Mouse (Mus musculus): ENCODE results near the gene Slc35e2. TPM values are rescaled to one million over a fixed set of nuclear protein-coding genes. Genes with fewer than 3 reads are reported as not detected.

Gene Slc35e2
- polyA plus RNA-seq, 1 experiment, result 6.3 TPM

DNA sequence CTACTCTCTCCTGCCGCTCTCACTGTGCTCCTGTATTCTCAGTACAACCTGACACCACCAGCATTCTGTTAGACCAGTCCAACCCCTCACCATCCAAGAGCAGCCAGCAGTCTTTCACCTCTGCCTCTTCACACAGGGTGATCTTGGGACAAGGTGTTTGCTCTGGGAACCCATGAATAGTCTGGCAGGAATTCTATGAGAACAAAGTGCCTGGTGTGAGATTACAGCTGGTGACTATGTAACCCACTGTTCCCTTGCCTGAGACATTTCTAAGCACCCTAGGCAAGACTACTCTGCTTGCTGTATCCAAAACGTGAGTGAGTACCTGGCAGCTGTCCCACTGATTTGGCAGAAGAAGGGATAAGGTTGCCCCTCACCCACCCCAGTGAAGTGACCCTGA is 40.3 kb upstream of the Slc35e2 start:
- TF ChIP-seq MYOD1 (IDR thresholded peaks at IDR 0.05; ENCODE audit: control insufficient read depth, insufficient read length, low read depth) (no peak), MYOG (IDR thresholded peaks at IDR 0.05; ENCODE audit: control insufficient read depth, extremely low read depth, insufficient read length) (no peak), CTCF (IDR thresholded peaks at IDR 0.05; ENCODE audit: control insufficient read depth, insufficient read depth, insufficient read length) (no peak), MAX (IDR thresholded peaks at IDR 0.05) (no peak), CEBPB (IDR thresholded peaks at IDR 0.05; ENCODE audit: low read depth) (no peak), FOSL1 (IDR thresholded peaks at IDR 0.05; ENCODE audit: insufficient read depth, low read length, poor library complexity, severe bottlenecking) (no peak), USF1 (IDR thresholded peaks at IDR 0.05; ENCODE audit: low read depth) (no peak)
- peaks cover 53% of the 10 kb centered on the region for H3K36me3 ChIP-seq (ENCODE audit: control insufficient read depth, insufficient read depth)

DNA sequence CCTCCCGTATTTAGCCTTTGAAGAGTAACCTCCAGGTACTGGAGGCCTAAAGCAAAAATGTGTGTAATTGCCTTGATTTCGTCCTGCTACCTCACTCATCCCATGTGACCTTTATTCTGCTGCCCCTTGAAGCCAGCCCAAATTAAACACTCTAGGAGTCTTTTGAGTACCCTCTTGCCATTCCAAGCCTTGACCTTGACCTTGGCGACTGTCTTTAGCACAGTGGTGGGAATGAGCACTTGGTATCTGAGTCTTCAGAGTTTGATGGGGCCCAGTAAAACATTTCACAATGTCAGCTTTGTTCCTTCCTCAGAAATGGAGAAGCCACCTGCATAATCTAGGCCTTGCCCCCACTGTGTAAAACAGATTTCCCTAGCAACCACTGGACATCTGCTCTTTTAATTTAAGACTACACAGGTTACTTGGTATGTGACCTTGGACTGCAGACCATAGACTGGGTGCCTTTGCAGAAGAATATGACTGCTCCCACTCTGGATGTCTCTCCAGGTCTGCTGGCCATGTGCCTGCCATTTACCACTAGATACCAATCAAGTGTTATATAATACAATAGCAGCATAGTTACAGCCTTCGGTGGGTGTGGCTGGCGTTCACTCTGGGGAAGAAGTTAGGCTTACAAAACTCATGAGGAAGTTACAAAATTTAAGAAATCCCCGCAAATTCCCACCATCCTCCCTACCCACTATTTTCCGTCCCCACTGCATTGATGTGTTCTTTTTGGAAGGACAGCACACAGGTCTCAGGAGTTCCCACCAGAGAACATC is 39.4 kb upstream of the Slc35e2 start, which contains the start of gene Nadk:
Nadk (plus strand) TSS at position 718 of the 782 bp plus-strand sequence.
- H3K79me3 ChIP-seq (ENCODE audit: low read depth), result peaks cover 27% of the 10 kb centered on the region

More for the DNA sequence above, 40.3 kb upstream of the Slc35e2 start:
- Histone ChIP-seq H3K79me2 (ENCODE audit: control insufficient read depth, insufficient read depth) (peaks cover 31% of the 10 kb centered on the region), H3K4me3 (ENCODE audit: insufficient read depth, poor library complexity, severe bottlenecking) (no peak overlapping the region), H3K79me3 (ENCODE audit: low read depth) (peaks cover 17% of the 10 kb centered on the region), H3K27me3 (ENCODE audit: control insufficient read depth, insufficient read depth, insufficient read length) (no peaks in the 10 kb centered on the region), H3ac (ENCODE audit: control insufficient read depth, insufficient read length, low read depth) (no peak overlapping the region)

DNA sequence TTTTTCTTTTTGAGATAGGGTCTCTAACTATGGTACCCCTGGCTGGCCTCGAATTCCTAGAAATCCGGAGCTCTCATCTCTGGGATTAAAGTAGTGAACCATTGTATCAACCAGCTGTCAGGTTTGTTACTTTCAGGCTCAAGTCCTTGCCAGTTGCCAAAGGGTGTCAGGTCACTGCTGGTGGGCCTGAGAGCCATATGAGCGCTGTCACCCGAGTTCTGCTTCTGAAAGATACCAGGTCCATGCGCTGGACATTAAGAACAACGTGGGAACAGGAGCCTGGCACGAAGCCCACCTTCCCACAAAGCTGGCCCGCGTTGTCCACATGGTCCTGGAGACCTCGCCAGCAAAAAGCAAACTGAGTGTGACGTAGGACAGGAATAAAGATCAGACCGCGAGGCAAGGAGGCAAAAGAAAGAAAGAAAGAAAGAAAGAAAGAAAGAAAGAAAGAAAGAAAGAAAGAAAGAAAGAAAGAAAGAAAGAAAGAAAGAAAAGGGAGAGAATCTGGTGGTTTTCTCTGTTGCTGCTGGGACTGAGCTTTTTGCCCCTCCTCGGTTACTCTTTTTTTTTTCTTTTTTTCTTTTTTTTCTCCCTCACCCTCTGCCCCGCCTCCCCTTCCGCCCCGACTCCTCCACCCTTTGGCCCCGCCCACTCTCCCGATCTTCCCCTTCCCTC is 38.4 kb upstream of the Slc35e2 start:
- Histone ChIP-seq H3K36me3 (ENCODE audit: control insufficient read depth, insufficient read depth) (peaks cover 44% of the 10 kb centered on the region), H3K79me3 (ENCODE audit: low read depth) (peaks cover 37% of the 10 kb centered on the region), H3ac (ENCODE audit: control insufficient read depth, insufficient read length, low read depth) (peak overlapping the region; percentile 49), H3K79me2 (ENCODE audit: control insufficient read depth, insufficient read depth) (peaks cover 45% of the 10 kb centered on the region), H3K4me3 (ENCODE audit: insufficient read depth, poor library complexity, severe bottlenecking) (peak overlapping the region; percentile 21), H3K27me3 (ENCODE audit: control insufficient read depth, insufficient read depth, insufficient read length) (no peaks in the 10 kb centered on the region)
- no peak for TF ChIP-seq FOSL1 (IDR thresholded peaks at IDR 0.05; ENCODE audit: insufficient read depth, low read length, poor library complexity, severe bottlenecking)
- TF ChIP-seq MAX (IDR thresholded peaks at IDR 0.05), result peak; percentile 63

More for the DNA sequence above, 39.4 kb upstream of the Slc35e2 start, which contains the start of gene Nadk:
- no peak for TF ChIP-seq CEBPB (IDR thresholded peaks at IDR 0.05; ENCODE audit: low read depth)
- TF ChIP-seq USF1 (IDR thresholded peaks at IDR 0.05; ENCODE audit: low read depth), result no peak
- TF ChIP-seq CTCF (IDR thresholded peaks at IDR 0.05; ENCODE audit: control insufficient read depth, insufficient read depth, insufficient read length), result no peak
- no peak for TF ChIP-seq FOSL1 (IDR thresholded peaks at IDR 0.05; ENCODE audit: insufficient read depth, low read length, poor library complexity, severe bottlenecking)
- TF ChIP-seq MYOG (IDR thresholded peaks at IDR 0.05; ENCODE audit: control insufficient read depth, extremely low read depth, insufficient read length), result no peak
- no peak for TF ChIP-seq MYOD1 (IDR thresholded peaks at IDR 0.05; ENCODE audit: control insufficient read depth, insufficient read length, low read depth)
- TF ChIP-seq MAX (IDR thresholded peaks at IDR 0.05), result no peak
- Histone ChIP-seq H3K4me3 (ENCODE audit: insufficient read depth, poor library complexity, severe bottlenecking) (peak within 1 kb of the TSS; percentile 21), H3K79me2 (ENCODE audit: control insufficient read depth, insufficient read depth) (peaks cover 35% of the 10 kb centered on the region), H3K36me3 (ENCODE audit: control insufficient read depth, insufficient read depth) (peaks cover 53% of the 10 kb centered on the region), H3ac (ENCODE audit: control insufficient read depth, insufficient read length, low read depth) (peak within 1 kb of the TSS; percentile 49), H3K27me3 (ENCODE audit: control insufficient read depth, insufficient read depth, insufficient read length) (no peaks in the 10 kb centered on the region)

DNA sequence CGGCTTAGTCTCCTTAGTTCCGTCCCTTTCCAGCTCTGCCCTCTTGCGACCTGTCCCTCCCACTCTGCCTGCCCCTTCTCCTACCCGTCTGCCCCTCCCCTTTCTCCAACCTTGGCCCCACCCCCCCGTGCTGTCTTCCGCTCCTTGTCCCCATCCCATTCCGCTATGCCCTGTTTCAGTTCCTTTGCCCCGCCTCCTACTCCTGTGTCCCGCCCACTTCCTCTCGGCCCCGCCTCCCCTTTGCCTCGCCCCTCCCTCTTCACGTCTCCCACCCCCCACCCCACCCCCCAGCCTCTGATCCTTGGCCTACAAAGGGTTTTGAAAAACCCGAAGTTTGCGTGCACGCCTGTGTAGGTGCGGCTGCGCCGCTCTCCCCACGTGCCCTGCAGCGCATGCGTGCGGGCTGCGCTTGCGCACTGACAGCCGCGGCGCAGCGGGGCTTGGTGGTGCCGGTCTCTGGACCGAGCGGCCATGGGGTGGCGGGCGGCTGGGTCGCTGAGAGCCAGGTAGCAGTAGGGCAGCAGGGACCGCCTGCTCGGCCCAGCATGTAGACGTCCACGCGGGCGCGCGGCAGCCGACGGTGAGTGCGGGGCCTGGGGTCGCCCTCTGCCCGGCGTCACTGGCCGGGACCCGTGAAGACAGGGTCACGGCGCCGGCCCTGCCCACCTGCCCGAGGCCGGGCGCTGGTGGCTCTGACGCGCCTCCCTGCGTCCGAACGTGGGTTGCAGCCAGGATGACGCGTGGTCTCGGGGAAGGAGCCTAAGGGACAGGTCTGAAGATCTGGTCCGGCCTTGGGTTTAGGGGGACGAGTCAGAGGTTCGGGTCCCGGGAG is 37.6 kb upstream of the Slc35e2 start:
- Histone ChIP-seq H3K79me2 (ENCODE audit: control insufficient read depth, insufficient read depth) (peaks cover 50% of the 10 kb centered on the region), H3K27me3 (ENCODE audit: control insufficient read depth, insufficient read depth, insufficient read length) (no peaks in the 10 kb centered on the region), H3K79me3 (ENCODE audit: low read depth) (peaks cover 44% of the 10 kb centered on the region), H3K4me3 (ENCODE audit: insufficient read depth, poor library complexity, severe bottlenecking) (peak overlapping the region; percentile 84), H3ac (ENCODE audit: control insufficient read depth, insufficient read length, low read depth) (peak overlapping the region; percentile 89), H3K36me3 (ENCODE audit: control insufficient read depth, insufficient read depth) (peaks cover 39% of the 10 kb centered on the region)
- TF ChIP-seq CEBPB (IDR thresholded peaks at IDR 0.05; ENCODE audit: low read depth), result no peak
- peak; percentile 19 for TF ChIP-seq MAX (IDR thresholded peaks at IDR 0.05)
- peak; percentile 84 for TF ChIP-seq USF1 (IDR thresholded peaks at IDR 0.05; ENCODE audit: low read depth)
- TF ChIP-seq CTCF (IDR thresholded peaks at IDR 0.05; ENCODE audit: control insufficient read depth, insufficient read depth, insufficient read length), result peak; percentile 69
- no peak for TF ChIP-seq MYOD1 (IDR thresholded peaks at IDR 0.05; ENCODE audit: control insufficient read depth, insufficient read length, low read depth)
- no peak for TF ChIP-seq FOSL1 (IDR thresholded peaks at IDR 0.05; ENCODE audit: insufficient read depth, low read length, poor library complexity, severe bottlenecking)
- TF ChIP-seq MYOG (IDR thresholded peaks at IDR 0.05; ENCODE audit: control insufficient read depth, extremely low read depth, insufficient read length), result no peak

DNA sequence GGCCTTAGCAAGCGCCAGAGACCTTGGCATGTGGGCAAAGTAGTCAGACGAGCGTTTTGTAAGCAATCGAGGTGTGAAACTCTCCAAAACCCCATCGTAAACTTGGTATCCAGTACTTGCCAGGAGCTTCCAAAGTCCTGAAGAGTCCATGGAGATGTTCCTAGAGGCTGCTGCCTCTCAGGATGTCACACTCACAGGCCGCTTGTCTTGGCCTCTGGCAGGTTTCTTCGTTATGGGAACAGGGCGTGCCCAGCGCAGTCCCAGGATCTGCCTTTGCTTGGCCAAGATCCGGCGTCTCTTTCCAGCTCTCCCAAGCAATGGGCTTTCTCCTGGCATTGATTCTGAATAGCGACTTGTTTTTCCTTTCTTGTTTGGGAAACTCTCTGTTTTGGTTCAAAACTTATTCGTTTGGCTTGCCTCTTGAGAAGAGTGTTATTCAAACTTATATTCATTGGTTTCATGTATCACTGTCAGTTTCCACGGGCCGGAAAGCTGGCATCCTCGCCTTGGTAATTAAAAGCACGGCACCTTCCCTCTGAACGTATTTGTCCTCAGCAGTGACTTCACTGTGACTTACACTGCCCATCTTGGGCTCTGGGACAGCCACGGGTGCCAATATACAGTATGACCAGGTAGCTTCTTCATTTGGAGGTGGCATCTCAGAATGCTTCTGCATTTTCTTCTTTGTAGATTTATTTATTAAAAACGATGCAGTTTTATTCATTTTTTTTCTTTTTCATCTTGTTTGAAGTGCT is 36.7 kb upstream of the Slc35e2 start:
- peak overlapping the region; percentile 84 for H3K4me3 ChIP-seq (ENCODE audit: insufficient read depth, poor library complexity, severe bottlenecking)
- no peak for TF ChIP-seq MAX (IDR thresholded peaks at IDR 0.05)
- TF ChIP-seq MYOD1 (IDR thresholded peaks at IDR 0.05; ENCODE audit: control insufficient read depth, insufficient read length, low read depth), result no peak
- TF ChIP-seq CEBPB (IDR thresholded peaks at IDR 0.05; ENCODE audit: low read depth), result no peak
- TF ChIP-seq MYOG (IDR thresholded peaks at IDR 0.05; ENCODE audit: control insufficient read depth, extremely low read depth, insufficient read length), result no peak
- peak overlapping the region; percentile 89 for H3ac ChIP-seq (ENCODE audit: control insufficient read depth, insufficient read length, low read depth)
- peaks cover 56% of the 10 kb centered on the region for H3K79me2 ChIP-seq (ENCODE audit: control insufficient read depth, insufficient read depth)
- no peaks in the 10 kb centered on the region for H3K27me3 ChIP-seq (ENCODE audit: control insufficient read depth, insufficient read depth, insufficient read length)
- peaks cover 31% of the 10 kb centered on the region for H3K36me3 ChIP-seq (ENCODE audit: control insufficient read depth, insufficient read depth)
- H3K79me3 ChIP-seq (ENCODE audit: low read depth), result peaks cover 52% of the 10 kb centered on the region

All from C2C12 (cell line).